Mouse (Mus musculus) stomach, embryonic 16.5 days (tissue): ENCODE data around the gene Clic6. TPM values are rescaled to one million over a fixed set of nuclear protein-coding genes. Genes with fewer than 3 reads are reported as not detected.

ENCODE experiments used
- ATAC-seq: fragments of 200-750 bp; cut with Nextera tagmentation; 2 replicates; pipeline ENCODE4 v1.8.0; 2017; ENCODE audit warnings: moderate number of reproducible peaks, moderate TSS enrichment; ENCODE audit not compliant: insufficient read depth, low FRiP score
- H3K27ac ChIP-seq: fragments of 300-500 bp; sonication (generic); 2 replicates; pipeline ENCODE4 v1.5.1; 2014; ENCODE audit warnings: low read length
- H3K27me3 ChIP-seq: fragments of 300-500 bp; sonication (generic); 2 replicates; pipeline ENCODE4 v1.6.1; 2014; ENCODE audit warnings: low read length, control low read depth, mixed read lengths; ENCODE audit not compliant: control insufficient read depth, insufficient read depth
- H3K36me3 ChIP-seq: fragments of 300-500 bp; sonication (generic); 2 replicates; pipeline ENCODE4 v1.6.1; 2014; ENCODE audit warnings: low read length; ENCODE audit not compliant: control insufficient read depth, insufficient read depth
- H3K4me1 ChIP-seq: fragments of 300-500 bp; sonication (generic); 2 replicates; pipeline ENCODE4 v1.6.1; 2014; ENCODE audit warnings: low read length, control low read depth, mixed read lengths; ENCODE audit not compliant: control insufficient read depth, insufficient read depth
- H3K4me2 ChIP-seq: fragments of 300-500 bp; sonication (generic); 2 replicates; pipeline ENCODE4 v1.6.1; 2014; ENCODE audit warnings: low read depth, low read length, mixed read lengths
- H3K4me3 ChIP-seq: fragments of 300-500 bp; sonication (generic); replicated peaks from 2 replicates; pipeline ENCODE4 v1.5.1; 2014; ENCODE audit warnings: mild to moderate bottlenecking, low read length
- H3K9ac ChIP-seq: fragments of 300-500 bp; sonication (generic); 2 replicates; pipeline ENCODE4 v1.6.1; 2014; ENCODE audit warnings: low read length
- H3K9me3 ChIP-seq: fragments of 300-500 bp; sonication (generic); replicated peaks from 2 replicates; pipeline ENCODE4 v1.6.1; 2016; ENCODE audit warnings: low read length, control low read depth; ENCODE audit not compliant: control insufficient read depth
- WGBS: fragments of 180-500 bp; shearing (Covaris S2); extraction: QIAGEN DNeasy Blood & Tissue Kit; methylation state at CpG from one replicate; pipeline ENCODE4 v1.1.7; 2014; 5-methylcytosine and 5-hydroxymethylcytosine counted together
- polyA plus RNA-seq: library from polyadenylated mRNA; unstranded; fragments of >200 nt; fragmentation: Nextera tagmentation; extraction: Ambion mirVana; gene quantifications from 2 replicates; pipeline ENCODE4 v1.2.1, GENCODE M21; 2015

The Clic6 gene
- polyA plus RNA-seq, 1 experiment from 2014 or later: 20.3 TPM

DNA sequence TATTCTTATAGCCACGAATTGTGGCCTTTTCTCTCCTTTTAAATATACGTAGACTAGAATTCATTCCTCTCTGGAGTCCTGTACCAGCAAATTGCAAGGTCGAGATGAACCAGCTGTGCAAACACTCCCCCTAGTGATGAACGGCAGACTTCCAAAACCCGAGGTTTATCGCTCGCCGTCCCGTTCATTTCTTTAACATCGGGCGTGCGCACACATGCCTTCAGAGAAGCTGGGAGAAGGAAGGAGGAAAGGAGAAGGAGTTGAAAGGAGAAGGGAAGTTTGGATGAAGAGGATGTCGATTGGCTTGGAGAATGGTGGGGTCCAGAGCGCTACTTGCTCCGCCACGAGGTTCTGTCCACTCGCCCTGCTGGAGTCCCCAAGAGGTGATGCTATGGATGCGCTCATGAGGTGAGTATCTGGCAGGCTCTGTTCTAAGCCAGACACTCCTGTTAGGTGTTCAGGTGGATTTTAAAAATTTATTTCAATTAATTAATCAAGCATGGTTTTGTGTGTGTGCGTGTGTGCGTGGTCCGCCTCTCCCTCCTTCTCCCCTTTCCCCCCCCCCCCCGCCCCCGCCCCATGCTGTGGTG, 6.9 kb upstream of the Clic6 start:
- peaks cover 10% of the 10 kb centered on the region; the same call in 1 of the 2 replicates for H3K27me3 ChIP-seq
- no peak overlapping the region for H3K27ac ChIP-seq
- H3K4me3 ChIP-seq: peak overlapping the region; percentile 24; the same call in 1 of the 2 replicates
- H3K4me1 ChIP-seq: no peaks in the 10 kb centered on the region
- no peaks in the 10 kb centered on the region for H3K36me3 ChIP-seq
- H3K9me3 ChIP-seq: no peaks in the 10 kb centered on the region
- H3K4me2 ChIP-seq: peak overlapping the region; percentile 22
- WGBS: 11% methylated on average over 23 of the region's 23 CpGs
- no peak overlapping the region for H3K9ac ChIP-seq
- ATAC-seq: no peak

DNA sequence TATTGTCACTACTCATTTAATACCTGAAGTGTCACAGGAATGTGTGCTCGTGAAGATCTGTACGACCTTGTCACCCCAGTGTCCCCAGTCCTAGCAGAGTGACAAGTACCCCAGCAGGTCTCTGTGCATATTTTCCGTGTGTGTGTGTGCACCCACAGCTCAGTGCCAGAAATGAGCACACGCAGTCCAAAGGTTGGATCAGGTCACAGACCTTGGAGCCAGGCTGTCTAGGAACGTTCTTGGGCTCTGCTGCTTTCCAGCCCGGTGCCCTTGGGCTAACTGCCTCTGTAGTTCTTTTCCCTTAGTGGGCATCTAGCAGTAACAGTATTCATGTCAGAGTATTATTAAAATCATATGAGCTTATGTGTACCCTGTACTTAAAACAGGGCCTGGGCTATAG, 1.6 kb downstream of the Clic6 start:
- 64% methylated on average over 6 of the region's 6 CpGs for WGBS
- no peak for ATAC-seq
- Histone ChIP-seq H3K27me3 (no peaks in the 10 kb centered on the region), H3K27ac (no peak overlapping the region), H3K36me3 (no peaks in the 10 kb centered on the region), H3K4me1 (no peaks in the 10 kb centered on the region), H3K9me3 (no peaks in the 10 kb centered on the region), H3K9ac (no peak overlapping the region), H3K4me3 (no peak overlapping the region), H3K4me2 (no peak overlapping the region)

DNA sequence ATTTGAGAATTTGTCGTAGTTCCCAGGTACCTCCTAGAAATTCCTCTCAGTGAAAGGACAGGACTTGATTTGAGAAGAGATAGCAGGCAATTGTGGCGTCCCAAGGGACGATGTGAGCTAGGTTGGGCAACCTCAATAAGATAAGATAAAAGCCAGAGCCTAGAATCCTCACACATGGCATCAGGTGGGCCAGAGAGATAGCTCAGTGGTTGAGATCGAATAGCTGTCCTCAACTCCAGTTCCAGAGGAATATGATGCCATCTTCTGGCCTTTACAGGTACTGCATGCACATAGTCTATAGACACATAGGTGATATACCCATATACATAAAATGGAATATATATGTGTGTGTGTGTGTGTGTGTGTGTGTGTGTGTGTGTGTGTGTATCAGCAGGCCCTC, 2.0 kb downstream of the Clic6 start:
- WGBS: 54% methylated on average over 4 of the region's 4 CpGs
- H3K9ac ChIP-seq: no peak overlapping the region
- no peaks in the 10 kb centered on the region for H3K9me3 ChIP-seq
- no peaks in the 10 kb centered on the region for H3K4me1 ChIP-seq
- H3K36me3 ChIP-seq: no peaks in the 10 kb centered on the region
- no peak overlapping the region for H3K4me3 ChIP-seq
- no peaks in the 10 kb centered on the region for H3K27me3 ChIP-seq
- H3K4me2 ChIP-seq: no peak overlapping the region
- ATAC-seq: no peak
- H3K27ac ChIP-seq: no peak overlapping the region

DNA sequence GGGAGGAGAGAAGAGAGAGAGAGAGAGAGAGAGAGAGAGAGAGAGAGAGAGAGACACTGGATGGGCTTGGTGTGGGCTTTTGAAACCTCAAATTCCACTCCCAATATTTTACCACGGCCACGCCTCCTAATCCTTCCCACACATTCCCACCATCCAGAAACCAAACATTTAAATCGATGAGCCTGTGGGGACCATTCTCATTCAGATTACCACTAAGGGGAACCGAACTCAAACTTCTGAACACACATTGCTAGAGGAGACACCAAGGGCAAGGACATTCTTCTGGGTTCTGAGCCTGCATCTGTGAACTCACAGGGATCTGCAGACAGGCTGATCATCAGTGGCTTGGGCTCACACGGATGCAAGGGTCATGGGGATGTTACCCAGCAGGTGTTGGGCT, 2.9 kb downstream of the Clic6 start:
- H3K36me3 ChIP-seq: no peaks in the 10 kb centered on the region
- H3K9ac ChIP-seq: no peak overlapping the region
- no peak for ATAC-seq
- H3K9me3 ChIP-seq: no peaks in the 10 kb centered on the region
- no peak overlapping the region for H3K4me2 ChIP-seq
- H3K4me3 ChIP-seq: no peak overlapping the region
- no peaks in the 10 kb centered on the region for H3K4me1 ChIP-seq
- H3K27ac ChIP-seq: no peak overlapping the region
- H3K27me3 ChIP-seq: no peaks in the 10 kb centered on the region
- WGBS: 85% methylated on average over 5 of the region's 5 CpGs

DNA sequence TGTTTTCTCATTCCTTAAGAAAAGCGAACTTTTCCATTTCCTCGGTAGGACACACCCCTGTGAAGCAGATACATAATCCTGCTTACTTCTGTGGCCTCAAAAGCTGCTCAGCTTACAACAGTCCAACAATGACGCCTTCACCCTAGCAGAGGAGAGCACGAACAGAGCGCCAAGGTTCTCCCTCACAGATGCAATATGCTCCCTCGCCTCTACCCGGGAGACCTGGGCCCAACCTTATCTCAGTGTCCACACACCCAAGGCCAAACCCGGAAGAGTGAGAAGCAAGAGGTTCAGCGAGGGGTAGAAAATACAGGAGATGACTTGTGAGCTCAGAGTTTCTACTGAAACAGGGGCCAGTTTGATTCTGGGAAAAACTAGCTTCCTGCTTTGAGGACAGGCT, 3.8 kb downstream of the Clic6 start:
- Histone ChIP-seq H3K4me1 (no peaks in the 10 kb centered on the region), H3K36me3 (no peaks in the 10 kb centered on the region), H3K4me3 (no peak overlapping the region), H3K9me3 (no peaks in the 10 kb centered on the region), H3K4me2 (peak overlapping the region; percentile 32; the same call in 1 of the 2 replicates), H3K9ac (no peak overlapping the region), H3K27me3 (no peaks in the 10 kb centered on the region), H3K27ac (peak overlapping the region; percentile 90)
- 55% methylated on average over 9 of the region's 9 CpGs for WGBS
- peak; percentile 65; the same call in 1 of the 2 replicates for ATAC-seq

DNA sequence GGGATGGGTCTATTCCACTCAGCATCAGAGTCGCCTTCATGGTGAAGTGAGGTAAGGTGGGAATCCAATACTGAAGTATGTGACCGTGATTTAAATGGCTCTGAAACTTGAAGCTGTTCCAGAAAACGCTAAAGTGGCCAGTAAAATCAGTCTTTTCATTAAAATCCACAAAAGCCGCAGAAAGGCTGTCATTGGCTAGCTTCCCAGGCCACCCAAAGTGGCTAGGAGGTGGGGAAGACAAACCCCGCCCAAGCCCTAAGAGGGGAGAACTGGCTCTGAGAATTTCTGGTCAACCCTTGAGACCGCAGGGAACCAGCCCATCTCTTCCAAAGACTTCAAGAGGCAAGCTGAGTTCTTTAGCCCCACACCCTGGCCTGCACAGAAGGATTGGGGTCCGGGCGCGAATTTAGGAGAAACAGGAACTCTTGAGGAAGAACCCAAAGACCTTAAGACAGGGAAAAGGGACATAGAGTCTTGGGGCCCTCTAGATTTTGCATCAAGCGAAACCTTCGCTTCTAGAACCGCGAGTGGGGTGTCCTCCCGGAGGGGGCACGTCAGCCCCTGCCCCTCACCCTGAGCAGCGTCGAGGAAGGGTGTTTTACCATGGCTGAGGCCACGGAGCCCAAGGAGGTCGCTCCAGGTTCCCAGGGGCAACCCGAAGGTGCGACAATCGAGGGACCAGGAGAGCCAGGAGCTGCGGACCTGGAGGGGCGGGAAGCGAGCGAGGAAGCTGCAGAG, 12.5 kb downstream of the Clic6 start:
- Histone ChIP-seq H3K36me3 (no peaks in the 10 kb centered on the region), H3K4me1 (peaks cover 5% of the 10 kb centered on the region; the same call in 1 of the 2 replicates), H3K4me2 (peak overlapping the region; percentile 69), H3K27ac (peak overlapping the region; percentile 5), H3K9me3 (no peaks in the 10 kb centered on the region), H3K4me3 (peak overlapping the region; percentile 55), H3K27me3 (peaks cover 7% of the 10 kb centered on the region; the same call in 1 of the 2 replicates), H3K9ac (peak overlapping the region; percentile 71)
- 11% methylated on average over 26 of the region's 26 CpGs for WGBS
- no peak for ATAC-seq

DNA sequence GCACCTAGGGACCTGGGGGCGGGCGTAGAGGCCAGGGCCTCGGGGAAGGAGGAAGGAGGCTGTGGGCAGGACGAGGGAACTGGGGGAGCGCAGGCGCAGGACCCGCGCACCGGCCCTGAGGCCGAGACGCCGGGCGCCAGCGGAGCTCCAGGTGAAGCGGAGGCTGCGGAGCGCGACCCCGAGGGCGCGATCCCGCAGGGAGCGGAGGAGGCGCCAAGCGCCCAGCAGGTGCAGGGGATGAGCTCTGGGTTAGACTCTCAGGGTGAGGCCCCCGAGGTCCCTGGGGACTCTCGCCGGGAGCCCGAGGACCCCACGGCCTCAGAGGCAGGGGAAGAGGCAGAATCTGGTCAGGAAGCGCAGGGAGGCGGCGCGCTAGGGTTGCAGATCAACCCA, 13.0 kb downstream of the Clic6 start:
- H3K9me3 ChIP-seq: no peaks in the 10 kb centered on the region

DNA sequence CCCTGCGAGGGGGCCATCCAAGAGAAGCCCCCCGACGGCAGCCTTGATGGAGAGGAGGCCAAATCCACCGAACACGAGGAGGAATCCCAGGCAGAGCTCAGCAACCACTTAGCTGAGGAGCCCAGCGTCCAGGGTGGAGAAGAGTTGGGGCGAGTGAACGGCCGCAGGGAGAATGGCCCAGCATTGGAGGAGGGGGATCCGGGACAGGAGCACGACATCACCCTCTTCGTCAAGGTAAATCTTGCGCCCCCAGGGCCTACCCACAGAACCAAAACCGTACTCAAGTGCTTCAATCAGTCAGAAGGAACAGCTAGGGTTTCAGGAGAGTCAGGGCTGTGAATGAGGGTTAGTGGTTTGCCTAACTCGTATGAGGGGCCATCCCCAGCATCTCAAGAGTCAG, 13.8 kb downstream of the Clic6 start:
- Histone ChIP-seq H3K9me3 (no peaks in the 10 kb centered on the region), H3K27ac (no peak overlapping the region), H3K4me3 (peak overlapping the region; percentile 55), H3K4me1 (peaks cover 5% of the 10 kb centered on the region; the same call in 1 of the 2 replicates), H3K27me3 (peaks cover 7% of the 10 kb centered on the region; the same call in 1 of the 2 replicates), H3K4me2 (peak overlapping the region; percentile 69), H3K9ac (peak overlapping the region; percentile 71), H3K36me3 (no peaks in the 10 kb centered on the region)
- ATAC-seq: no peak
- 17% methylated on average over 15 of the region's 15 CpGs for WGBS

More for the DNA sequence above, 13.0 kb downstream of the Clic6 start:
- peak overlapping the region; percentile 55 for H3K4me3 ChIP-seq
- peak overlapping the region; percentile 71 for H3K9ac ChIP-seq
- no peaks in the 10 kb centered on the region for H3K36me3 ChIP-seq
- WGBS: under 1% methylated on average over 34 of the region's 34 CpGs
- peak; percentile 75 for ATAC-seq
- peaks cover 7% of the 10 kb centered on the region; the same call in 1 of the 2 replicates for H3K27me3 ChIP-seq
- H3K27ac ChIP-seq: peak overlapping the region; percentile 5
- peak overlapping the region; percentile 69 for H3K4me2 ChIP-seq
- H3K4me1 ChIP-seq: peaks cover 5% of the 10 kb centered on the region; the same call in 1 of the 2 replicates

DNA sequence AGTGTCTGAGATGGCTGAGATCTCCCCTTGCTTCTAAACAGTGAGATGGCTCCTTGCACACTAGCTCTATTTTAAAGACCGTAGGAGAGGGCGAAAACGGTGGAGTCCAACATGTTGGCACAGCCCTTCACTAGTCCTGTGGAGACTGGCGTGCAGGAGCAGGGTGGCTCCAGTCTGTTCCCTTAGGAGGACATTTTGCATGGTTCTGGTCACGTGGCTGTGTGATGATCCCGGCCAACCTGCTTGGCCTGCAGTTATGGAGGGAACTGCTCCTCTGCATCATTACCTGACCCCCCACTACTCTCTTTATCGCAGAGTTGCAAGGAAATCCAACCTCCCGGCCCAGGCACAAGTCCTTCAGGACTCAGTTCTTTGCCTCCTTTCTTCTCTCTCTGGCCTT, 15.0 kb downstream of the Clic6 start:
- peak overlapping the region; percentile 69 for H3K4me2 ChIP-seq
- H3K9me3 ChIP-seq: no peaks in the 10 kb centered on the region
- no peaks in the 10 kb centered on the region for H3K36me3 ChIP-seq
- no peak for ATAC-seq
- H3K27me3 ChIP-seq: peaks cover 7% of the 10 kb centered on the region; the same call in 1 of the 2 replicates
- H3K9ac ChIP-seq: peak overlapping the region; percentile 41; the same call in 1 of the 2 replicates
- WGBS: 72% methylated on average over 8 of the region's 8 CpGs
- 0 out of 2 replicates have a peak overlapping the region, but pooled peaks have one; percentile 30 for H3K27ac ChIP-seq
- peaks cover 5% of the 10 kb centered on the region; the same call in 1 of the 2 replicates for H3K4me1 ChIP-seq
- H3K4me3 ChIP-seq: peak overlapping the region; percentile 55
